Mouse (Mus musculus) spleen, adult 18-20 months (tissue): ENCODE data around the gene Mum1.

Experiments used
- DNase-seq, 2 experiments: peaks; one replicate each; pipeline ENCODE4 v3.0.0; 2022; ENCODE audit warnings: mixed read lengths in 2 of 2

Gene Mum1

GRCm38 (mm10) chr10:80273847-80274246 lies 47.6 kb downstream of the Mum1 start:
- DNase-seq: no peak

- DNase-seq: no peak
These were observed 50.0 kb downstream of the Mum1 start for GRCm38 (mm10) chr10:80276238-80276637.

- no peak for DNase-seq
These were observed 52.2 kb downstream of the Mum1 start for GRCm38 (mm10) chr10:80278390-80278789.

- DNase-seq: no peak
These were observed 53.0 kb downstream of the Mum1 start for GRCm38 (mm10) chr10:80279273-80279672.

- no peak for DNase-seq
These were observed 55.1 kb downstream of the Mum1 start for GRCm38 (mm10) chr10:80281304-80281703.

- DNase-seq: no peak
These were observed 55.7 kb downstream of the Mum1 start for GRCm38 (mm10) chr10:80281921-80282371.

GRCm38 (mm10) chr10:80282481-80283441 lies 56.5 kb downstream of the Mum1 start:
- DNase-seq: no peak

GRCm38 (mm10) chr10:80285222-80286070 lies 59.2 kb downstream of the Mum1 start:
- no peak for DNase-seq

- no peak for DNase-seq
These were observed 61.9 kb downstream of the Mum1 start for GRCm38 (mm10) chr10:80288097-80288496.

GRCm38 (mm10) chr10:80288657-80289056 lies 62.4 kb downstream of the Mum1 start:
- no peak for DNase-seq

GRCm38 (mm10) chr10:80292251-80293146 lies 66.3 kb downstream of the Mum1 start, which contains the start of gene Rps15:
TSS of gene Rps15 (plus strand) at chr10:80292453.
- DNase-seq: peak; percentile 90 to 93

GRCm38 (mm10) chr10:80293325-80293724 lies 67.1 kb downstream of the Mum1 start:
- DNase-seq: no peak
